Mouse (Mus musculus): ENCODE results near the gene Piwil1.

GRCm38 (mm10) chr5:128702224-128702623 lies at the start of gene Piwil1:
- TF ChIP-seq CTCF (IDR thresholded peaks at IDR 0.05; ENCODE audit: borderline replicate concordance, extremely low read depth, insufficient read depth, insufficient read length) = no peak
- TF ChIP-seq POLR2A (IDR thresholded peaks at IDR 0.05; ENCODE audit: borderline replicate concordance, extremely low read depth, insufficient read depth, insufficient read length, poor library complexity, severe bottlenecking) = no peak
